Mouse (Mus musculus) activated CD4-positive, CD25-positive, alpha-beta regulatory T cell, adult 4 months (primary cell): ENCODE data around the gene Emc4. TPM values are rescaled to one million over a fixed set of nuclear protein-coding genes. Genes with fewer than 3 reads are reported as not detected.

Experiments
- ATAC-seq: one replicate; pipeline ENCODE4 v1.8.0; 2017
- polyA plus RNA-seq, 2 experiments: library from polyadenylated mRNA; unstranded; fragments of 100-300 nt; shearing (Covaris generic); gene quantifications; one replicate each; pipeline ENCODE4 v1.2.1; 2017

Gene Emc4
- 10 to 100 TPM; 76.4 to 79.2 TPM for polyA plus RNA-seq

- peak; percentile 93 for ATAC-seq
Measured at GRCm38 (mm10) chr2:112367726-112368673, at the start of gene Emc4. Emc4 (minus strand) TSS chr2:112368027.

- no peak for ATAC-seq
Measured at GRCm38 (mm10) chr2:112407030-112407429, 39.2 kb upstream of the Emc4 start.

DNA sequence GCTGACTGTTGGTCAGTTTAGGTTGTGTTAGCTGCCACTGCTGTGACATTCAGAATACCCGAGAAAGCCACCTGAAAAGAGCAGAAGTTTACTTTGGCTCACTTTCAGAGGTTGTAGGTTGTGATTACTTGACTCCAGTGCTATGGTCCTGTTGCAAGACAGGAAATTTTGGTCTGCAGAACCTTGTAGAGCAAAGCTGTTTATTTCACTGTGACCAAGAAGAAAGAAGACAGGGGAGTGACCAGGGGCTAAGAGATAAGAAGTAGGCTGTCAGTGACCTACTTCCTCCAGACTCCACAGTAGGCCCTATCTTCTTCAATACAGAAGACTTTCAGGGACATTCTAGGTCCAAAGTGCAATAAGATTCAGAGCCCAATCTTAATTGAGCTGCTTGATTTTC is 28.8 kb upstream of the Emc4 start:
- no peak for ATAC-seq

GRCm38 (mm10) chr2:112393958-112394357 is 26.1 kb upstream of the Emc4 start:
- ATAC-seq, result no peak

- no peak for ATAC-seq
Measured at GRCm38 (mm10) chr2:112392689-112393088, 24.9 kb upstream of the Emc4 start.

DNA sequence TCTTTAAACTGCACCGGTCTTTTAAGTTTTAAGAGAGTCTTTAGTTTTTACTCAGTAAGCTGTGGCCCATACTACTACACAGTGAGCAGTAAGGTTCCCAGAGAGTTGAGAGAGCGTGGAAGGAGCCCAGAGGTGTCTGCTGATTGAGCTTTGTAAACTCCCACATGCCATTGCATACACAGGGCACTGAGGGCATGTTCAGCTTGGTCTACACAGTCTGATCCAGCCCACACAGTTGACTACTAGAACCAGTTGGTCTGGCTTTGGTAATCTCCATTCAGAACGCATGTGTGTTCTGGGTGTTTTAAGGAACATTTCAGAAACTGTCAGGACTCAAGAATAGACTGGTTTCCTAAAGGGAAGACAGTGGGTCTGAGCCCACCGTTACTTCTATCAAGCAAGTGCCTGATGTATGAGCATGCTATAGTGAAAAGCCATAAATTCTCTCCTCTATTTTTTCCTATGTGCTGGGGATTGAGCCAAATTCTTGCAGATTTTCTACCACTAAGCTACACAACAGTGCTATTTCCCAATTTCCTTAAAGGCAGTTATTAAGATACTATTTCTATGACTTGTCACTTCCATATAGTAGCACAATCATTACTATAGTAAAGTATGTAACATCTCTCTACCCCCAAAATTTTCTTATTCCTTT is 23.6 kb upstream of the Emc4 start:
- ATAC-seq, result no peak

DNA sequence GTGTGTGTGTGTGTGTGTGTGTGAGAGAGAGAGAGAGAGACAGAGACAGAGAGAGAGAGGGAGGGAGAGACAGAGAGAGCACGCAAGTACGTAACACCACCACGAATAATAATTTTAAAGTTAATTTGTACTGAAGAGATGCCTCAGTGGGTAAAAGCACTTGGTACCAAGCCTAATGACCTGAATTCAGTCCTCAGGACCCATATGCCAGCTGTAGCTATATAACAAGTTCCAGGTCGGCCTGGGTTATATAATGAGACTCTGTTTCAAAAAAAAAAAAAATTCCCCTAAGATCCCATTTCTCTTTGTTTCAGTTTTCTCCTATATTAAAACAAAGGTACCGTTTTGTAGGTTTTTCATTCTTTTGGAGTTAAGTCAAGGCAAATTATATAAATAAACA is 23.0 kb upstream of the Emc4 start:
- no peak for ATAC-seq

- no peak for ATAC-seq
Measured at GRCm38 (mm10) chr2:112381219-112381618, 13.4 kb upstream of the Emc4 start.

DNA sequence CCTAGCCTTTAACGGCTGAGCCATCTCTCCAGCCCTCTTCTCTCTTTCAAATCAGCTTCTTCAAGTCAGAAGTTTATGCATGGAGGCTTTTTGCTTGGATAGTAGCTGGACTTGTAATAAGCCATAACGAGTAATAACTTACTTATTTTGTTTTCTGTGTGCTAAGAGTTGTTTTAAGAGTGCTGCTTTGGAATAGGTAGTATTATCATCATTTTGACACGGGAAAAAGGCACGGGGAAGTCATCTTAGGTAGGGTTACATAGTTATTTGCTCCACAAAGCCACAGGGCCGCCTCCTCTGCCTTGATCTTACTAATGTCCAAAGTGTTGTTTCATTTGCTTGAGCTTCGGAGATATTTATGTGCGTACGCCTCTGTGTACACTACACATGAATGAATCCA is 12.3 kb upstream of the Emc4 start:
- ATAC-seq, result no peak

DNA sequence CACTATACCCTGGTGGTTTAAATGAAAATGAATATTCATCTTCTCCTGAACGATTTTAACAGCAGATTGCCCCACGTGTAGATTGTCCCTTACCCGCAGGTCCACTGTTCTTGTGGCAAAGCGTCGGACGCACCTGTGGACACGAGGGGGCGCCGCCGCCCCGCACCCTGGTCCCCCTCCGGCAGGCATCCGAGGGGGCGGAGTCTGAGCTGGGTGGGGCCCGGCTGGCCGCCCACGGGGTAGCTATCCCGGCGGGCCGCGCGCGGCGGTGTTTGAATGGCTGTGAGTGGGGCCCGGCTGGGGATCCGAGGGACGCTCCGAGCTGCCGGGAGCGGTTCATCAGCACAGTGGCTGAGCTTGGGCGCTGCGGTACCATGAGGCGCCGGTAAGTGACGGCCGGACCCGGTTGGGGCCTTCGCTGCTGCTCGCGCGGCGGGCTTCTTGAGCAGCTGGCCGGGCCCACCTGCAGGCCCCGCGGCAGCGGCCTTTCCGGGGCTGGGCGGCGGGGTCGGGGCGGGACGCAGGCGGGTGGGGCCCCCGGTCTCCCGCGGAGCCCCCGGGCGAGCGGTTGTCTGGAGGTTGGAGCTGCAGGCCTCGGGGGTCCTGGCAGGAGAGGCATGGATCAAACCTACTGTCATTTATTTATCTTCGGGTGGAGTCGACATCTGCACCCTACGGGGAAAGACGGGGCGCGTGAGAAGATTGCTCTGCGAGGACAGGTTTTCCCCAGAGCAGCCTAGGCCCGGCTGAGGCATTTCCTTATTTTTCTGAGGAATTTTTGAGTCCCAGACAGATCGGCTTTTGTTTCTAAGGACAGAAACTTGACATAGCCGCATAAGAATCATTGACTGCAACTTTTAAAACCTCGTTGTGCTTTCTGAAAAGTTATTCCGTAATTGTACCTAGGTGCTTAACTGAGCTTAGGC is 11.4 kb upstream of the Emc4 start, which contains the start of gene Katnbl1:
TSS of gene Katnbl1 (plus strand) at position 239 of the 926 bp plus-strand sequence.
- ATAC-seq, result peak; percentile 99

- no peak for ATAC-seq
Measured at GRCm38 (mm10) chr2:112374610-112375009, 6.8 kb upstream of the Emc4 start.

DNA sequence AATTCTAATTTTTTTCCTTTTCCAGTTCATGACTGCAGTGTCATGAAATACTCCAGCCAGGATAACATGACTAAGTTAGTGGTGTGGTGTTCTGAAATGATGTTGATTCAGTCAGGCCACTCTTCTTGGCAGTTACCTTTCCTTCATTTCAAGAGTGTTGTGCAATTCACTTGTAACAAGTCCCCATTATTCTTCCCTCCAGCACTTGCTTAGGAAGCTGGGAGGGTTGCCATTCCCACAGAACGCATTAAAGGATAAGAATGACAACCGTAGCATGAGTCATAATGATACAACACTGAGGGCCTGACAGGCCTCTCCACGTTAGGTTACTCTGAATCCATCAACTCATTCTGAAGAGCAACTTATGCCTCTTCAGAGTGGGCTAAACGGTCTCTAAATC is 5.3 kb upstream of the Emc4 start:
- no peak for ATAC-seq

DNA sequence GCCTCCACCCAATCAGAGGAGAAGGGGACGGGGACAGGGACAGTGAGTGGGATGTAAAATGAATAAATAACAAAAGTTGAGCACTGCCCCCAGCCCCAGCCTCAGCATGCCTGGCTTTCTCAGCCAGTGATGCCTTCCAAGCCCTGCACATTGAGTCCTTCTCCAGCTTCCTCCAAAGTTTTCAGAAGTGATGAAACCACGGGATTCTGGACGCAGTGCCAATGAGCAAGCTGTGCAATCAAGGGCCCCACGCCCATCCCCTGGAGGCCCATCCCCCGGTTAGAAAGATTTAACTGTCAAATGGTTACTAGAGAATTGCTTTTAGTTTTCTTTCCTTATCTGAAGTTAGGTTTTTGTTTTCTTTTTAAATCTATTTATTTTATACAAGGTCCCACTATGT is 2.1 kb upstream of the Emc4 start:
- no peak for ATAC-seq

DNA sequence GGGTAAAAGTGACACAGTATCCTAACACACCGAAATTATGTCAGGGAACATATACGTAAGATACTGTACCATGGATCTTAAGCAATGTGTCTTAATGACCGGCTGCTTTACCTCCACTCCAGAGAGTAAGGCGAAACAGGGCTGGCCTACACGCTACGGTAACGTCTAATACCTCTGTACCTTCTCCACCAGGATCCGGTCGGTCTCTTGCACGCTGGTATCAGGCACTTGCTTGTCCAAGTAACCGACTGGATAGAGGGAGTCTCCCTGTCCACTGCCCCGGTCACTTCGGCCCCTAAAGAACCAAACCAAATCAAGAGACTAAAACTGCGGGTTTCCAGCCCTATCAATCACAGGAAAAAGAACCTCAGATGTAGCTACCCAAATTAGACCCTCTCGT is 605 bp downstream of the Emc4 start:
- ATAC-seq, result peak; percentile 17

DNA sequence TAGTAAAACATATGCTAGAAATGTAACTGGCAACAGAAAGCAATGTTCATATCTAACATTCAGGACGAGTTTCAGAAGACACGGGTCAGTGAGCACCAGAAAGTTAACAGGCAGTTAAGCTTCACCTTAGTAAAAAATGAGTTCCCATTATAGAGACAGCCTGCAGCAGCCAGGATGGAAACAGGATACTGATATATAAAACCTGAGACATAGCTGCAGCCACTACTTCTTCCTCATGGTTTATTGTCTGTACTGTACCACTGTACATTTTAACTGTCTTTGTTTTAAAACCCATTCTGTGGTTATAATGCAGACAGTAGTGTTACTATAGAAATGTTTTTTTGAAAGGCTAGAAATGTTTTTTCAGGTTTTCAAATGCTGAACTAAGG is 7.1 kb downstream of the Emc4 start:
- ATAC-seq, result no peak

DNA sequence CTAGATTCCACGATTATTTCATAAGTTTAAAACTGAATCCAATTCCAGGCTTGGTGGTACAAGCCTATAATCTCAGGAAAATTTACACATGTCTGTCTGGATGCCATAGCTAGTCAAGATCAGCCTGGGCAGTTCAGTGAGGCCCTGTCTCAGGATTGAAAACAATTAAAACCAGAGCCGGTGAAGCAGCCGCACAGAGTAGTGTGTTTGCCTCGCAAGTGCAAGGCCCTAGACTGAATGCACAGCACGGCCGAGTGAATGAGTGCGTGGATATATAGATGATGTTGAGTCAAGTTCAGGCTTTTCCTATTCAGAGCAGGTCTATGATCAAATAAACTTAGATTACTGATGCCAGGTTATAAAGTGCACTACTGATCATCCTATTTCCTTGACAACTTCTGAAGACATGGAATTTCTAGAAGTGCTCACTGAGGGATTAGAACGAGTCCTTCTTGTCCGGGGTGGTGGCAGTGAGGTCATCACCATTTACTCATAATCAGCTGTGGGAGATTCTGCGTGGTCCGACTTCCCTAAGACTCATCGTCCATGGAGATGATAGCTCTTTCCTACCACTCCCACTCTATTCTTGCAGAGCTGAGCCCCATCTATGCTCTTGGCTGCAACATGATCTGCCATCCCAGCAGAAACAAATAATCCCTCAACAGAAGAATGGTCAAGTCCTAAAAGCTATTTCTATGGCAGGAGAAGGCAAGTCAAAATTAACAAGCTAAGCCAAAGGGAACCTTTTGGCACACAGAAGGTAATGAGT is 7.6 kb downstream of the Emc4 start:
- no peak for ATAC-seq

GRCm38 (mm10) chr2:112359611-112360010 is 8.2 kb downstream of the Emc4 start:
- no peak for ATAC-seq

- ATAC-seq, result no peak
Measured at GRCm38 (mm10) chr2:112353685-112354455, 14.0 kb downstream of the Emc4 start.

DNA sequence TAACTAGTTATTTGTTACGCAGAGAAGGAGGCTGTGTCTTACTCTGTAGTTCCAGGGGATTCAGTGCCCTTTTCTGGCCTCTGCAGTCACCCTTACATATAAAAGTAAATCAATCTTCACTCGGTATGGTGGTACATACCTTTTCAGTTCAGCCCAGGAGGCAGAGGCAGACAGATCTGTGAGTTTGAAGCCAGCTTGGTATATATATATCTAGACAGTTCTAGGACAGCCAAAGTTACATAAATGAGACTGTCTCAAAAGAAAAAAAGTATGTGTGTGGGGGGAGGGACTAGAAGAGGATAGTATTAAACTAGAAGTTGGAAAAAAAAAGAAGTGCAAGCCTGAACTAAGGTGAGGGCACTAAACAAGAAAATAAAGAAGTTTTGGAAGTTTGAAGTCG is 19.6 kb downstream of the Emc4 start:
- no peak for ATAC-seq

- ATAC-seq, result no peak
Measured at GRCm38 (mm10) chr2:112341117-112341516, 26.7 kb downstream of the Emc4 start.

- no peak for ATAC-seq
Measured at GRCm38 (mm10) chr2:112339736-112340135, 28.1 kb downstream of the Emc4 start.
